Mouse (Mus musculus): ENCODE results near the gene Coro1b. TPM values are rescaled to one million over a fixed set of nuclear protein-coding genes. Genes with fewer than 3 reads are reported as not detected.

Coro1b gene
- polyA plus RNA-seq, 1 experiment: 260 TPM

- no peak for DNase-seq
- 33% methylated on average over 3 of the region's 3 CpGs for WGBS
- no peak for TF ChIP-seq CTCF (IDR thresholded peaks at IDR 0.05; ENCODE audit: insufficient read depth, low read length)
- no peak for TF ChIP-seq POLR2A (IDR thresholded peaks at IDR 0.05; ENCODE audit: borderline replicate concordance, extremely low read depth, low read depth, low read length)
- Histone ChIP-seq H3K4me3 (replicated peaks; ENCODE audit: extremely low read depth, low read depth, low read length) (no peak overlapping the region), H3K4me1 (ENCODE audit: control insufficient read depth, insufficient read depth, low read length) (peaks cover 15% of the 10 kb centered on the region)
Measured at GRCm38 (mm10) chr19:4203148-4203547, 54.7 kb downstream of the Coro1b start.

Other genes with a start within 250 kb of the Coro1b start
- gene Tcirg1, start 241.5 kb upstream of the Coro1b start, polyA plus RNA-seq (2012; rRNA removed): 157 and 164 TPM in 2 replicates
- 157 and 189 TPM in 2 replicates for gene Ndufs8, start 235.8 kb upstream of the Coro1b start, polyA plus RNA-seq (2012; rRNA removed)
- gene Aldh3b1, start 218.8 kb upstream of the Coro1b start, polyA plus RNA-seq (2012; rRNA removed): 71.9 and 85.0 TPM in 2 replicates
- gene Unc93b1, start 213.4 kb upstream of the Coro1b start, polyA plus RNA-seq (2012; rRNA removed): 169 and 180 TPM in 2 replicates
- gene Aldh3b3, start 190.0 kb upstream of the Coro1b start, polyA plus RNA-seq (2012; rRNA removed): 0.08 and 0.21 TPM in 2 replicates
- gene Aldh3b2, start 176.3 kb upstream of the Coro1b start, polyA plus RNA-seq (2012; rRNA removed): 2.0 and 21.7 TPM in 2 replicates
- 27.7 and 29.8 TPM in 2 replicates for gene Acy3, start 162.0 kb upstream of the Coro1b start, polyA plus RNA-seq (2012; rRNA removed)
- 0.06 TPM in 1 of 2 replicates, not detected in the other for gene Tbx10, start 155.9 kb upstream of the Coro1b start, polyA plus RNA-seq (2012; rRNA removed)
- gene Nudt8, start 148.0 kb upstream of the Coro1b start, polyA plus RNA-seq (2012; rRNA removed): 7.6 and 13.3 TPM in 2 replicates
- 1.7 and 1.8 TPM in 2 replicates for gene Gm49405, start 148.0 kb upstream of the Coro1b start, polyA plus RNA-seq (2012; rRNA removed)
- 12.6 and 18.0 TPM in 2 replicates for gene Doc2g, start 145.3 kb upstream of the Coro1b start, polyA plus RNA-seq (2012; rRNA removed)
- 99.4 and 127 TPM in 2 replicates for gene Ndufv1, start 135.8 kb upstream of the Coro1b start, polyA plus RNA-seq (2012; rRNA removed)
- 480 and 656 TPM in 2 replicates for gene Gstp1, start 110.6 kb upstream of the Coro1b start, polyA plus RNA-seq (2012; rRNA removed)
- 47.4 and 87.8 TPM in 2 replicates for gene Gstp2, start 102.6 kb upstream of the Coro1b start, polyA plus RNA-seq (2012; rRNA removed)
- gene Gstp3, start 89.0 kb upstream of the Coro1b start, polyA plus RNA-seq (2012; rRNA removed): 14.4 and 15.9 TPM in 2 replicates
- gene Cabp2, start 67.0 kb upstream of the Coro1b start, polyA plus RNA-seq (2012; rRNA removed): 0.86 and 0.91 TPM in 2 replicates
- 200 and 245 TPM in 2 replicates for gene Cdk2ap2, start 51.4 kb upstream of the Coro1b start, polyA plus RNA-seq (2012; rRNA removed)
- gene Pitpnm1, start 48.6 kb upstream of the Coro1b start, polyA plus RNA-seq (2012; rRNA removed): 152 and 163 TPM in 2 replicates
- 108 and 123 TPM in 2 replicates for gene Aip, start 22.8 kb upstream of the Coro1b start, polyA plus RNA-seq (2012; rRNA removed)
- 0.05 and 0.08 TPM in 2 replicates for gene Gpr152, start 8.8 kb upstream of the Coro1b start, polyA plus RNA-seq (2012; rRNA removed)
- 0.08 TPM in 1 of 2 replicates, not detected in the other for gene Cabp4, start 4.6 kb upstream of the Coro1b start, polyA plus RNA-seq (2012; rRNA removed)
- gene Ptprcap, start 5.0 kb downstream of the Coro1b start, polyA plus RNA-seq (2012; rRNA removed): 55.0 and 75.4 TPM in 2 replicates
- gene Rps6kb2, start 14.7 kb downstream of the Coro1b start, polyA plus RNA-seq (2012; rRNA removed): 35.2 and 51.2 TPM in 2 replicates
- 7.9 and 14.4 TPM in 2 replicates for gene Carns1, start 26.9 kb downstream of the Coro1b start, polyA plus RNA-seq (2012; rRNA removed)
- gene Tbc1d10c, start 42.7 kb downstream of the Coro1b start, polyA plus RNA-seq (2012; rRNA removed): 23.6 and 24.2 TPM in 2 replicates
- gene Ppp1ca, start 43.4 kb downstream of the Coro1b start, polyA plus RNA-seq (2012; rRNA removed): 373 and 384 TPM in 2 replicates
- 32.3 and 36.9 TPM in 2 replicates for gene Rad9a, start 53.0 kb downstream of the Coro1b start, polyA plus RNA-seq (2012; rRNA removed)
- gene Clcf1, start 65.6 kb downstream of the Coro1b start, polyA plus RNA-seq (2012; rRNA removed): 34.0 and 42.0 TPM in 2 replicates
- not detected in 2 replicates for gene AC109138.7, start 65.7 kb downstream of the Coro1b start, polyA plus RNA-seq (2012; rRNA removed)
- gene Pold4, start 83.3 kb downstream of the Coro1b start, polyA plus RNA-seq (2012; rRNA removed): 110 and 112 TPM in 2 replicates
- gene Ssh3, start 120.6 kb downstream of the Coro1b start, polyA plus RNA-seq (2012; rRNA removed): 82.3 and 98.0 TPM in 2 replicates
- gene Ankrd13d, start 134.5 kb downstream of the Coro1b start, polyA plus RNA-seq (2012; rRNA removed): 7.3 and 8.4 TPM in 2 replicates
- 110 and 120 TPM in 2 replicates for gene Grk2, start 157.6 kb downstream of the Coro1b start, polyA plus RNA-seq (2012; rRNA removed)
- gene Kdm2a, start 249.7 kb downstream of the Coro1b start, polyA plus RNA-seq (2012; rRNA removed): 71.0 and 80.8 TPM in 2 replicates

All from lung, adult 2 months (tissue).